Mouse (Mus musculus) MEL (cell line): ENCODE measurements at regions not wholly inside any gene's neighbourhood (a gene's known extent, or its start where the extent isn't known, plus 50 kb on each side); places are given as distances from the start of the nearest gene placed in this dataset.

Experiments used
- DNase-seq: peaks from one replicate; pipeline ENCODE4 v3.0.0; 2011; ENCODE audit warnings: low read depth, low spot score
- H3K27ac ChIP-seq: 2 replicates; pipeline ENCODE4 v1.5.1; 2012; ENCODE audit warnings: low read depth, mild to moderate bottlenecking, control low read depth, low read length, moderate library complexity; ENCODE audit not compliant: control insufficient read depth
- H3K27me3 ChIP-seq, 2 experiments: fragments of 150-350 bp in 1 of 2; sonication (generic) in 1 of 2; 2 replicates each; pipeline ENCODE4 v1.6.1; 2012; ENCODE audit warnings: low read length in 2 of 2, mild to moderate bottlenecking in 2 of 2, improper control_type of control experiment in 1 of 2, moderate library complexity in 1 of 2; ENCODE audit not compliant: insufficient read depth in 2 of 2, control insufficient read depth in 1 of 2
- H3K36me3 ChIP-seq, 2 experiments: 2 replicates each; pipeline ENCODE4 v1.6.1; 2012 to 2014; ENCODE audit warnings: low read length in 2 of 2, improper control_type of control experiment in 1 of 2, inconsistent platforms in 1 of 2, mild to moderate bottlenecking in 1 of 2; ENCODE audit not compliant: insufficient read depth in 2 of 2, control insufficient read depth in 1 of 2
- H3K4me1 ChIP-seq, 2 experiments: fragments of 150-350 bp in 1 of 2; sonication (generic) in 1 of 2; 2 replicates each; pipeline ENCODE4 v1.6.1; 2012; ENCODE audit warnings: low read length in 2 of 2, improper control_type of control experiment in 1 of 2, mild to moderate bottlenecking in 1 of 2; ENCODE audit not compliant: insufficient read depth in 2 of 2, control insufficient read depth in 1 of 2
- H3K4me3 ChIP-seq, 2 experiments: fragments of 150-350 bp in 1 of 2; sonication (generic) in 1 of 2; 2 replicates each; pipeline ENCODE4 v1.5.1; 2012; ENCODE audit warnings: low read depth in 2 of 2, low read length in 2 of 2, mild to moderate bottlenecking in 2 of 2, moderate library complexity in 2 of 2, control low read depth in 1 of 2, improper control_type of control experiment in 1 of 2; ENCODE audit not compliant: control insufficient read depth in 1 of 2, insufficient read depth in 1 of 2
- H3K79me2 ChIP-seq: 2 replicates; pipeline ENCODE4 v1.6.1; 2012; ENCODE audit warnings: mild to moderate bottlenecking, low read length, moderate library complexity; ENCODE audit not compliant: control insufficient read depth, poor library complexity, insufficient read depth
- H3K9ac ChIP-seq: 2 replicates; pipeline ENCODE4 v1.6.1; 2012; ENCODE audit warnings: low read depth, mild to moderate bottlenecking, control low read depth, low read length, moderate library complexity; ENCODE audit not compliant: control insufficient read depth, poor library complexity, severe bottlenecking
- H3K9me3 ChIP-seq: fragments of 150-350 bp; sonication (generic); replicated peaks from 2 replicates; pipeline ENCODE4 v1.6.1; 2012; ENCODE audit warnings: mild to moderate bottlenecking, low read length, improper control_type of control experiment, moderate library complexity; ENCODE audit not compliant: insufficient read depth
- CHD1 ChIP-seq: IDR thresholded peaks from 2 replicates; pipeline ENCODE4 v1.6.1; 2012; ENCODE audit warnings: low read depth, mild to moderate bottlenecking, inconsistent platforms, low read length, improper control_type of control experiment
- CHD2 ChIP-seq: IDR thresholded peaks from 2 replicates; pipeline ENCODE4 v1.6.1; 2011; ENCODE audit warnings: low read length, improper control_type of control experiment
- CTCF ChIP-seq, 3 experiments: IDR thresholded peaks in 2 of 3; conservative IDR thresholded peaks in 1 of 3; 2 replicates each; pipeline ENCODE4 v1.5.1; 2011 to 2012; ENCODE audit warnings: low read length in 3 of 3, low read depth in 2 of 3, mild to moderate bottlenecking in 2 of 3, improper control_type of control experiment in 1 of 3, inconsistent platforms in 1 of 3, mixed read lengths in 1 of 3, moderate library complexity in 1 of 3; ENCODE audit not compliant: control insufficient read depth in 1 of 3, insufficient read depth in 1 of 3, poor library complexity in 1 of 3, severe bottlenecking in 1 of 3
- ELF1 ChIP-seq: IDR thresholded peaks from 2 replicates; pipeline ENCODE4 v1.6.1; 2014; ENCODE audit warnings: low read depth, mild to moderate bottlenecking, inconsistent platforms, low read length, improper control_type of control experiment, moderate library complexity
- ETS1 ChIP-seq: IDR thresholded peaks from 2 replicates; pipeline ENCODE4 v1.6.1; 2012; ENCODE audit warnings: low read depth, mild to moderate bottlenecking, inconsistent platforms, low read length, improper control_type of control experiment, moderate library complexity
- HCFC1 ChIP-seq: IDR thresholded peaks from 2 replicates; pipeline ENCODE4 v1.6.1; 2012; ENCODE audit warnings: low read depth, mild to moderate bottlenecking, inconsistent platforms, low read length, improper control_type of control experiment, moderate library complexity
- MAFK ChIP-seq: IDR thresholded peaks from 2 replicates; pipeline ENCODE4 v1.6.1; 2011; ENCODE audit warnings: low read depth, mild to moderate bottlenecking, low read length, improper control_type of control experiment, borderline replicate concordance
- MAX ChIP-seq: IDR thresholded peaks from 2 replicates; pipeline ENCODE4 v1.6.1; 2011; ENCODE audit warnings: low read length, improper control_type of control experiment
- MAZ ChIP-seq: IDR thresholded peaks from 2 replicates; pipeline ENCODE4 v1.6.1; 2012; ENCODE audit warnings: low read depth, mild to moderate bottlenecking, inconsistent platforms, low read length, improper control_type of control experiment
- MEF2A ChIP-seq: IDR thresholded peaks from 2 replicates; pipeline ENCODE4 v1.6.1; 2014; ENCODE audit warnings: low read depth, mild to moderate bottlenecking, inconsistent platforms, low read length, improper control_type of control experiment; ENCODE audit not compliant: poor library complexity, insufficient replicate concordance, severe bottlenecking; ENCODE audit errors: extremely low read depth
- MXI1 ChIP-seq: IDR thresholded peaks from 2 replicates; pipeline ENCODE4 v1.6.1; 2011; ENCODE audit warnings: mild to moderate bottlenecking, low read depth, low read length, improper control_type of control experiment
- NRF1 ChIP-seq: IDR thresholded peaks from 2 replicates; pipeline ENCODE4 v1.6.1; 2014; ENCODE audit warnings: low read depth, mild to moderate bottlenecking, inconsistent platforms, low read length, improper control_type of control experiment, moderate library complexity; ENCODE audit not compliant: poor library complexity, insufficient read depth, severe bottlenecking
- RAD21 ChIP-seq: IDR thresholded peaks from 2 replicates; pipeline ENCODE4 v1.6.1; 2011; ENCODE audit warnings: mild to moderate bottlenecking, low read depth, low read length, improper control_type of control experiment
- RCOR1 ChIP-seq: IDR thresholded peaks from 2 replicates; pipeline ENCODE4 v1.6.1; 2012; ENCODE audit warnings: low read depth, mild to moderate bottlenecking, inconsistent platforms, low read length, improper control_type of control experiment
- SIN3A ChIP-seq: IDR thresholded peaks from 2 replicates; pipeline ENCODE4 v1.6.1; 2012; ENCODE audit warnings: low read length, improper control_type of control experiment, inconsistent platforms
- TBP ChIP-seq: IDR thresholded peaks from 2 replicates; pipeline ENCODE4 v1.8.0; 2011; ENCODE audit warnings: low read depth, low read length, improper control_type of control experiment
- TCF12 ChIP-seq: IDR thresholded peaks from 2 replicates; pipeline ENCODE4 v1.6.1; 2014; ENCODE audit warnings: low read depth, mild to moderate bottlenecking, inconsistent platforms, low read length, improper control_type of control experiment, moderate library complexity
- USF1 ChIP-seq: IDR thresholded peaks from 2 replicates; pipeline ENCODE4 v1.6.1; 2014; ENCODE audit warnings: low read depth, mild to moderate bottlenecking, inconsistent platforms, low read length, improper control_type of control experiment, moderate library complexity
- ZMIZ1 ChIP-seq: IDR thresholded peaks from 2 replicates; pipeline ENCODE4 v1.6.1; 2012; ENCODE audit warnings: low read depth, mild to moderate bottlenecking, inconsistent platforms, low read length, improper control_type of control experiment, moderate library complexity
- ZNF384 ChIP-seq: IDR thresholded peaks from 2 replicates; pipeline ENCODE4 v1.6.1; 2012; ENCODE audit warnings: low read depth, mild to moderate bottlenecking, inconsistent platforms, low read length, improper control_type of control experiment

DNA sequence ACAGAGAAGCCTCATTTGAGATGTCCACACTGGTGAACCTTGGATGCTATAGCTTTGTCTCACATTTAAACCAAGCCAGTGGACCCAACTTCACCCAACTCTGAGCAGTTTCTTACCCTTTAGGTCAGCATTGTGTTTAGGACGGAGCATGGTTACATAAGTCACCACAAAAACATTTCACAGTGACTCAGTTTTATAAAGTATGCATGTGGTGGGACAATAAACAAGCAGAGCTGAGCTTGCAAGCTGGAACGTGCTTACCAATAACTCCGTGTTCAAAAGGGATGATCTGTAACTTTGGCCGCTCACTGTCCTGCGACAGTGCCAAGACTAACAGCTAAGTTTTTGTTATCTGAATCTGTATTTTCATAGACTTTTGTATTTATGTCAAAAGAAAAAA is 587.8 kb downstream of the Epha4 start:
- no peak overlapping the region for H3K4me3 ChIP-seq
- H3K27ac ChIP-seq, result no peak overlapping the region
- H3K4me1 ChIP-seq, result no peaks in the 10 kb centered on the region
- H3K9ac ChIP-seq, result no peak overlapping the region
- H3K9me3 ChIP-seq, result no peaks in the 10 kb centered on the region
- no peaks in the 10 kb centered on the region for H3K36me3 ChIP-seq
- no peak for TF ChIP-seq NRF1
- TF ChIP-seq CTCF (IDR thresholded peaks at IDR 0.05 in 2 of 3, conservative IDR thresholded peaks at IDR 0.05 in 1 of 3; ENCODE audit: control insufficient read depth in 1 of 3, insufficient read depth in 1 of 3, low read depth in 2 of 3, low read length in 3 of 3, poor library complexity in 1 of 3, severe bottlenecking in 1 of 3), result no peak
- no peak for TF ChIP-seq CHD1
- TF ChIP-seq MXI1, result no peak
- no peak for TF ChIP-seq RAD21
- TF ChIP-seq SIN3A, result no peak
- TF ChIP-seq TCF12, result no peak
- TF ChIP-seq TBP, result no peak
- TF ChIP-seq HCFC1, result no peak
- TF ChIP-seq MEF2A, result no peak
- TF ChIP-seq MAZ, result no peak
- no peak for TF ChIP-seq ETS1
- no peak for TF ChIP-seq ZNF384
- no peak for TF ChIP-seq CHD2
- TF ChIP-seq ZMIZ1, result no peak
- TF ChIP-seq MAFK, result no peak
- TF ChIP-seq ELF1, result no peak
- TF ChIP-seq, all 39 proteins: peak for 0
- DNase-seq, result no peak
- Histone ChIP-seq H3K79me2 (no peaks in the 10 kb centered on the region), H3K27me3 (no peaks in the 10 kb centered on the region)

- H3K79me2 ChIP-seq, result no peaks in the 10 kb centered on the region
- H3K9me3 ChIP-seq, result no peaks in the 10 kb centered on the region
- H3K4me3 ChIP-seq, result no peak overlapping the region
- H3K27me3 ChIP-seq, result no peaks in the 10 kb centered on the region
- H3K27ac ChIP-seq, result no peak overlapping the region
- H3K36me3 ChIP-seq, result no peaks in the 10 kb centered on the region
- DNase-seq, result no peak
- no peaks in the 10 kb centered on the region for H3K4me1 ChIP-seq
- TF ChIP-seq MAX (no peak), ZNF384 (no peak), HCFC1 (no peak), RCOR1 (no peak), RAD21 (no peak), USF1 (no peak)
- no peak overlapping the region for H3K9ac ChIP-seq
Observed at GRCm38 (mm10) chr1:76928035-76928434, 586.9 kb downstream of the Epha4 start.
